16 mouse cellular contexts compared by ENCODE assay signal in the genomic region with DNA sequence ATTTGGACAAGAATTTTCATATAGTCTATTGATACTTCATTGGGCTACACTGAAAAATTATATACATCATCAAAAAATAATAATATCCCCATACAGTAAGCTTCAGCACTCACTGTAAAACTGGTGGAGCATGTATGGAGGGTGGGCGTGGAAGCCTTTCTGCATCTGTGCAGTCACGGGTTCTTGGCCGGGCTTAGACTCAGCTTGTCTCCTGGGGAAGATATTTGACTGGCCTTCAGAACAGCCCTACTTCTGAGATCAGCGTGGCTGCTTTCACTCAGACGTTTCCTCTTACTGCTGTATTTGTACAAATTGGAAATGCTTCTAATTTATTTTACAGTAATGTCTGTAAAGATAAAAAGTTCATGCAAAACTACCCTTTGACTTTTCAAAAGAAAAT.
"Had no signal": no experiment of that assay in that cellular context is flagged by ENCODE, and none has a peak within 500 bp of the region (broad histone marks: within the 10 kb centered on the region; RNA-seq: fewer than 3 reads in every experiment).

No protein-coding gene starts in this region.

- H3K27me3 ChIP-seq: lung, embryonic 15.5 days; megakaryocyte, embryonic 14.5 days; midbrain, embryonic 13.5 days; midbrain, embryonic 15.5 days; neural tube, embryonic 12.5 days had no signal

- H3K4me2 ChIP-seq: lung, embryonic 15.5 days; midbrain, embryonic 11.5 days; midbrain, embryonic 13.5 days; midbrain, embryonic 15.5 days; neural tube, embryonic 12.5 days had no signal

- DNase-seq: liver, postnatal 0 days; lung, adult 2 months; lung, postnatal 14 days; lung, postnatal 36 days; right cerebral cortex, postnatal 14 days; thymus, adult 18-20 months; thymus, postnatal 14 days; thymus, postnatal 36 days had no signal

- ATAC-seq: liver, postnatal 0 days; lung, postnatal 0 days; midbrain, embryonic 13.5 days; midbrain, embryonic 15.5 days had no signal

- H3K9me3 ChIP-seq: lung, embryonic 15.5 days; midbrain, embryonic 13.5 days; midbrain, embryonic 15.5 days; neural tube, embryonic 12.5 days had no signal

- H3K4me3 ChIP-seq: lung, embryonic 15.5 days; megakaryocyte, embryonic 14.5 days; midbrain, embryonic 13.5 days; midbrain, embryonic 15.5 days; neural tube, embryonic 12.5 days had no signal

- H3K9ac ChIP-seq: liver, postnatal 0 days; lung, embryonic 15.5 days; midbrain, embryonic 13.5 days; midbrain, embryonic 15.5 days; neural tube, embryonic 12.5 days had no signal

- H3K36me3 ChIP-seq: midbrain, embryonic 13.5 days; midbrain, embryonic 15.5 days; neural tube, embryonic 12.5 days had no signal

- H3K4me1 ChIP-seq: lung, embryonic 15.5 days; midbrain, embryonic 15.5 days; neural tube, embryonic 12.5 days had no signal

- H3K27ac ChIP-seq: lung, embryonic 15.5 days; macrophage; midbrain, embryonic 13.5 days; midbrain, embryonic 15.5 days; neural tube, embryonic 12.5 days had no signal
